Mouse (Mus musculus): Measurements from ENCODE around the gene Scarf1.

The Scarf1 gene

DNA sequence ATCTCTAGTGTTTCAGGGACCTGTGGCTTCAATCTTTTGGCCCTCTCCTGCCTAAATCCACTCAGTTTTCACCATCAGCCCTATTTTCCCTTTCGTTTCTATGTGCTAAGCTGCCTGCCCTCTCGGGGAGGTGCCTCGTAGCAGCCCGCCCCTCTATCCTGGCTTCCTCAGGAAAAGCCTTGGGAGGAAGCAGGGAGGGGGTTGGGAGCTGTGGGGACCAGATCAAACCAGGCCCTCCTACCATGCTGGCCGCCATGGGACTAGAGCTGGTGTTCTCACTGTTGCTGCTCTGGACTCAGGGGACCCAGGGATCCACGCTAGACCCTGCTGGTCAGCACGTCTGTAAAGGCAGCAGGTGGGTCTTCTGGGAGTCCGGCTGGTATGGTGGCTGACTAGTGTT, at the start of gene Scarf1:
Scarf1 (plus strand) TSS at position 205 of the 400 bp plus-strand sequence.
- no peak for ATAC-seq (ENCODE audit: low TSS enrichment)

DNA sequence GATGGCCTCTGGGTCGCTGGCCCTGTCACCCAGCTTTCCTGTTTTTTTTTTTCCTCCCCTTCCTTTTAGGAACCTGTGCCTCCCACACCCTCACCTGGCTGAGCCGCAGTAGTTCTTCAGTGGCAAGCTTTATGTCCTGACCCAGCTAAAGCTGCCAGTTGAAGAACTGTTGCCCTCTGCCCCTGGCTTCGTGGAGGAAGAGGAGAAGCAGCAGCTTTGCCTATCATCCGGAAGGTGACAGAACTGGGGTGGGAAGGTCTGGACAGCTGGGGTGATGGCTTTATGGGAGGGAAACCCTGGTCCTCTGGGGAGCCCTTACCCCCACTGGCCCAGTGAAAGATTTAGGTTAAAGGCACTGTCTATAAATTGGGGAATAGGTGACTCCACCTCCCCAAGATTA, 49.7 kb upstream of the Scarf1 start:
- ATAC-seq (ENCODE audit: low TSS enrichment) = no peak

DNA sequence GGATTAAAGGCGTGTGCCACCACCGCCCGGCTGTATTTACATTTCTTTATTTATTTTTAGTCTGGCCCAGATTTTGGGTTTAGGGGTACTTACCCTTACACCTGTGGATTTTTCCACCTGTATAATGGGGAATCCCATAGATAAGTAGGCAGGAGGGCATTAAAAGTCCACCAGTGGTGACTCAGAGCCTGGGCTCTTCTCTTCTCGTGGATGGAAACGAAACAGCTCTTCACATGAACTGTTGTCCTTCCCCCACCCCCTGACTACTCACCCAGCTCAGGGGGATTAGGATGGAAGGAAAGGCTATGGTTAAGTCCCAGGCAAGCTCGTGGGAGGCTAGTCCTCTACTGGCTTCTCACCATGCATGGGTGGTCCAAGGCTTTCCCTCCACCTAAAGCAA, 48.9 kb upstream of the Scarf1 start:
- ATAC-seq (ENCODE audit: low TSS enrichment) = no peak

DNA sequence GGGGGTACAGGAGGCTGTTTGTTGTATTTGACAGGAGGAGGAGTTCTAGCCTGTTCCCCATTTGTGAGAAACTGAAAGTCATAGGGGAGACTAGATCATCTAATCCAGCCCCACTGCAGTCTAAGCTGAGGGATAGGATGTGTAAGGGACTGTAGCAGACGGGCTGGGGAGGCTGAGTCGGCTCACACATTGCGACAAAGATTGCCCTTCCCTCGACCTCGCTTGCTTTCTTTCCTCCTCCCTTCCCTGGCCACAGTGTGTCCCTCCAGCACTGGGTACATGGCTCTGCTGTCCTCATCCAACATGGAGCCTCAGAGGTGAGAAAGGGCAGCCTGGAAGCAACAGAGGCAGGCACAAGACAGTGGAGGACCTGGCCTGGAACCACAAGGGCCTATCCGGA, 48.3 kb upstream of the Scarf1 start:
- ATAC-seq (ENCODE audit: low TSS enrichment) = no peak

DNA sequence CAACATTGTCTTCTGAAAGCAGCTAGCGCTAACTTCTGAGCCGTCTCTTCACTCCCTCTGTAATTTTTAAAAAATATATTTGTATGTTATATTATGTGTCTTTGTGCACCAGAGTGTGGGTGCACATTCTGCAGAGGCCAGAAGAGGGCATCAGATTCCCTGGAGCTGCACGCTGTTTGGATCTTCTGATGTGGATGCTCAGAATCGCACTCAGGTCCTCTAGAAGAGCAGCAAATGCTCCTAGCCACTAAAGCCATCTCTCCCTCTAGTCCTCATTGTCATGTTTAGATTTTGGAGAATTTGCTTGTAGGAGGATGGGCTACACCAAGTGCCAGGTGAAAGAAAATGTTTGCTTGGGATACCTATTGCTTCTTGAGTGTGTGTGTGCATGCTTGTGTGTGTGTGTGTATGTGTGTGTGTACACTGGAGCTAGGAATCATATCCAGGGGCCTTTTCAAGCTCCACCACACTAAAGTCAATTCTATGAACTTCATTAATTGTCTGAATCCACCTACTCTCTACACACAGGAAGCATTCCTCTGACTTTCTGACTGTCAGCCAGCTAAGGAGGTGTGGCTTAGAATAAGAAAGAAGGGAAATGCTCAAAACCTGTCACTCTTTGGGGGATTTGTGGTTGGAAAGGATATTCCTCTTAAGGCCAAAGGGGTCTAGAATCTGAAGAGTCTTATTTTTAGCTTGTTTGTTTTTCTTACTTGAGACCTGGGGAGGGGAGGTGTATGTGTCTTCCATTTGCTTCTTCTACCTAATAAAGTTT, 46.4 kb upstream of the Scarf1 start:
- ATAC-seq (ENCODE audit: low TSS enrichment) = no peak

DNA sequence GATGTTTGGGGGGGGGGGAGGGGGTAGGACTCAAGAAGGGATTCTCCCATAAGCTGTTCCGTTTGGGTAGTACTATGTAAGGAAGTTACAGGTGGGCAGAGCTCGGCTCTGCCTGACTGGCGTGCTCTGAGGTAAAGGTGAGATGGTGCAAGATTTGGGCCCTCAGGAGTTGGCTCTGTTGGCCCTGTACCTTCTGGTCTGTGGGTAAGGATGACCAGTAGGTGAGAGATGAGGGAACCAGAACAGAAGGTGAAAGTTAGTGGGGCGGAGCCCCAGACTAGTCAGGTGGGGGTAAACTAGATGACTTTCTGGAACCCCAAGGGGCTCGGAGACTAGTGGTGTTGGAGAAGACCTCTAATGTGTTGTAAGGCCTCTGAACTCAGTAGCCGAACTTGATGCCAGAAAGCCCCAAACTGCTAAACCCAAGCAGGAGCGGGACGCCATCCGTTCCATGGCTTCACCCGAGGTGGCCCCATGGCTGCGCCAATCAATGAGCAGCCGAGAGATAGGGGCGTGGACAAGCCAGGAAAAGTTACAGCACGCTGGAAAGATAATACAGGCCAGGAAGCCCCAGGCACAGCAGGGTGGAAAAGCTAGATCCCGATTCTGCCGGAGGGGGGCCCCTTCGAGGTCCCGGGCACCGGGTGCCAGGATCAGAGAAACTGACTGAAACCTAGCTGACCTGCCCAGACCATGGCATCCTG, 45.7 kb upstream of the Scarf1 start:
- ATAC-seq (ENCODE audit: low TSS enrichment) = peak; percentile 60; the same call in 1 of the 2 replicates

DNA sequence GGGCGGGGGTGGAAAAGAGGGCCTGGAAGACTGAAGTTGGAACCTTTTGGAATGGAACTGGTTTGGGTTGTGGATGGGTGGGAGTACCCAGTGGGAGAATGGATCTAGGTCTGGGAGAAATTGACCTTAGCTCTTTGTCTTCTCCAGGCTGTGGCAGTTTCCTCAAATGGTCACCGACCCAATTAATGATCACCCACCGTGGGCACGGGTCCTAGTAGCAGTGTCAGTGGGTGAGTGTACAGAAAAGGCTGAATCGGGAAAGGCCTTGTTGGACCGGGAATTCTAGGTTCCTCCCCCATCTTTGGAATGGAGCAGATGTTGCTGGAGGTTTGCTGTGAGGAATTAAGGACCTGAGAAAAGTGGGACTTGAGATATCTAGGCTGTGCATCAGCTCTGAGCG, 44.9 kb upstream of the Scarf1 start:
- peak; percentile 24; the same call in 1 of the 2 replicates for ATAC-seq (ENCODE audit: low TSS enrichment)

DNA sequence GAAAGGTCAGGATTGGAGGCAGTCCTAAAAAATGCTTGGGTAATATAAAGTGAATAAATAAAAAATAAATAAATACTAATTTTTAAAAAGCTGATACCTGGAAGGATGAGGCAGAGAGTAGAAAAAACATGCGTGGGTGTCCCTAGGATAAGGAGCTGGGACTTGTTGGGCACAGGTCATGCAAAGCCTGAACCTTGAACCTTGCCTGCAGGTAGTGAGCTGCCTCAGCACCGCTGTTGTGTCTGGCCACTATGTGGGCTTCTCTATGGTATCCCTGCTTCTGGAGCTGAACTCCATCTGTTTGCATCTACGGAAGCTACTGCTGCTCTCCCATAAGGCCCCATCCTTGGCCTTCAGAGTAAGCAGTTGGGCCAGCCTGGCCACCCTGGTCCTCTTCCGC, 44.1 kb upstream of the Scarf1 start:
- ATAC-seq (ENCODE audit: low TSS enrichment) = no peak

DNA sequence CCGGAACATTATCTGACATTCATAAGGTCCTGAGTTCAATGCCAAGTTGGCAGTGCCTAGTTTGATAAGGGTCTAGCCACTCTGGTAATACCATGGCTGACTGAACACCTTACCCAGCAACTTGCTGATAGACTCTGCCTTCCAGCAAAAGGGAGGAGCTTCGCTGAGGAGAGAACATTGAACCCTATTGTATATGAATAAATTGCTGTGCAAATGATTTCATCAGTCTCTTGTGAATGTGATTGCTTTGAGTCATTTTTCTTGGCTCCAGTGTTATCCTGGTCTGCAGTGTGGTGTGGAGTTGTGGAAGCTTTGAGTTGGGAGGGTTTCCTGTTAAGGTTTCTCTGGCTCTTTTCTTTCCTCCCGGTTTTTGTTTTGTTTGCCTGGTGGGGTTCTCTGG, 42.7 kb upstream of the Scarf1 start:
- no peak for ATAC-seq (ENCODE audit: low TSS enrichment)

DNA sequence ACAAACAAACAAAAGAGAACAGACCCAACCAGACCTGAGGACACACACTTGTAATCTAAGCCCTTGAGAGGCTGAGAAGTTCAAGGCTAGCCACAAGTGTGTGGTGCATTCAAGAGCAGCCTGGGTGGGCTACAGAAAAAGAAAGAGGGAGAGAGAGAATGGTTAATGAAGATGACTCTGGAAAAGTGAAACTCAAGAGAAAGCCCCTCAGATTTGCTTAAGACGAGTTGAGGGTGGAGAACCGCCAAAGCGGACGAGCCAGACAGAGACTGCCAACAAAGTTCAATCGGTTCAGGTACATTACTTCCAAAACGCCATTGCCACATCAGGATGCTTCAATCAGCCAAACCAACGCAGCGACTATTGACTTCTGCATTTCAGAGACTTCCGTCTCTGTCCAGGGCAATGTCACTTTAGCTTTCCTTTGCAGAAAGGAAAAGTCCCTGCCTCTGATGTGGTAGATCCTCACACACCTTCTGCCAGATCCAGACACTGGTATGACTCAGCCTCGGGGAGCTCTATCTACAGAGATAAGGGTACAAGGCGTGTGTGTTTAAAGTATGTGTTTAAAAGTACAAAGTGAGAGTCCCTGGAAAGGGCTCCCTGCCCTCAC, 40.8 kb upstream of the Scarf1 start:
- ATAC-seq (ENCODE audit: low TSS enrichment) = no peak

DNA sequence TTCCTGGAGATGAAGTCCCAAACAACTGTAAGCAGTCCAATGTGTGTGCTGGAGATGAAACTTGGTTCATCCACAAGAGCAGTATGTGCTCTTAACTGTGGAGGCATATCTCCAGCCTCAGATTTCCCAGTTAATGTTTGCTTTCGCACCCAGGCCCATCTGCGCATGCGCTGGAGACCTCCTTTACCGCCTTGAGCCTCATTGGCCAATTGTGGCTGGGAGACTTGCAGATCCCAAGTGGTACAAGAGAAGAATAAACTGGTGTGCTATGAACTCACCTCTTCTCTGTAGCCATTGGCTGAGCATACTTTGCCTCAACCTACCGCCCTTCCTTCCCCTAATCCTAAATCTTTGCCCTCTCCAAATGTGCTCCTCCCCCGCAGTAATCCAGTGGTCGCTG, 40.0 kb upstream of the Scarf1 start:
- ATAC-seq (ENCODE audit: low TSS enrichment) = no peak

DNA sequence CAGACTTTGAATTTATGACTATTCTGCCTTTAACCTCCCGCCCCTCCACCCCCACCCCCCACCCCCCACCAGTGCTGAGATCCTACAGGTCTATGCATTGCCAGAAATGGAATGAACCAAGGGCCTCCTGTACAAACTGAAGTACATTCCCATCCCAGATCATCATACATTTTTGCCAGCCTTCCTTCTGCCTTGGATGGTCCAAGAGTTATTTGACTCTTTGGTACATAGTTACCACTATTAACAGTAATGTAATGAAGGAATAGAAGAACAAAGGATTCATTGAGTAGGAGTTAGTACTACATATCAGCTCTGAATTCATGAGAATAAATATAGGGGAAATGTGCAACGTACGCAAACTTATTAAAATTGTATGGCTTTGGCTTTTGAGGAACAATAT, 27.1 kb upstream of the Scarf1 start:
- ATAC-seq (ENCODE audit: low TSS enrichment) = no peak

DNA sequence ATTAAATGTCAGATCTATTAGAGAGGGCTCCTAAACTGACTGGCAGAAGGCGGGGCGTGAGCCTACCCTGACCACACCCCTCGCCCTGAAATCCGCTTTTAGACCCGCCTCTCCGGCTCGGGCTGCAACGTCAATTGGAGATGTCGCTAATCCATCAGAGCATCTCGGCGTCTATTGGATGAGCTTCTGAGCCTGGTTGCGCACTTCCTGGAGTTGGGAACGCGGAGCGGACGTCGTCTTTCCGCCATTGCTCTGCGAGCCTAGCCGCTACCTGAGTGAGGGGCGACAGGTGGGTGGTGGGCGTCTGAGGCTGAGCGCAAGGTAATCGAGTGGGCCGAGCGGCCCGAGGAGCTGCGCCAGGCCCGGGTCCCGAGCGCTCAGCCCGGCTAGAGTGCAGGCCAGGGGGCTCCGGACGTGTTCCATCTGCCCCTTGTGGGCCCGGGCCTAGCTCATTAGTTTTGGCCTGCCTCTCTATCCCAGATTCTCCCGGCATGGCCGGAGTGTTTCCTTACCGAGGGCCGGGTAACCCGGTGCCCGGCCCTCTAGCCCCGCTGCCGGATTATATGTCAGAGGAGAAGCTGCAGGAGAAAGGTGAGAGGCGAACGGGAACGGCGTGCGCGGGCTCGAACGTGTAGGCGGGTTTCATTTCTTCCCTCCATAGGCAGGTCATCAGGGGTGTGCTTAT, 26.6 kb upstream of the Scarf1 start, which contains the start of gene Prpf8:
Prpf8 (plus strand) TSS at position 216 of the 685 bp plus-strand sequence.
- ATAC-seq (ENCODE audit: low TSS enrichment) = peak; percentile 100

DNA sequence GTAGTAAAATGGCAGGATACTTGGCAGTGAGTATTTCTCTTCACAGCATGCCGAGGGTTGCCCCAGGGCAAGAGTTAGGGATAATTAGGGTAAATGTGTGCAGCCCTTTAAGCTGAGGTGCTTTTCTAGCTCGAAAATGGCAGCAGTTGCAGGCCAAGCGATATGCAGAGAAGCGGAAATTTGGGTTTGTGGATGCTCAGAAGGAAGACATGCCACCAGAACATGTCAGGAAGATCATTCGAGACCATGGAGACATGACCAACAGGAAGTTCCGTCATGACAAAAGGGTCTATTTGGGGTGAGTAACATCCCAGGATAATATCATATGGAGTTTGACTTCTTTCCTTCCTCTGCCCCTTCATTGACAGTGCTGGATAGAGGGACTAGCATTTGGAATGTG, 25.8 kb upstream of the Scarf1 start:
- no peak for ATAC-seq (ENCODE audit: low TSS enrichment)

DNA sequence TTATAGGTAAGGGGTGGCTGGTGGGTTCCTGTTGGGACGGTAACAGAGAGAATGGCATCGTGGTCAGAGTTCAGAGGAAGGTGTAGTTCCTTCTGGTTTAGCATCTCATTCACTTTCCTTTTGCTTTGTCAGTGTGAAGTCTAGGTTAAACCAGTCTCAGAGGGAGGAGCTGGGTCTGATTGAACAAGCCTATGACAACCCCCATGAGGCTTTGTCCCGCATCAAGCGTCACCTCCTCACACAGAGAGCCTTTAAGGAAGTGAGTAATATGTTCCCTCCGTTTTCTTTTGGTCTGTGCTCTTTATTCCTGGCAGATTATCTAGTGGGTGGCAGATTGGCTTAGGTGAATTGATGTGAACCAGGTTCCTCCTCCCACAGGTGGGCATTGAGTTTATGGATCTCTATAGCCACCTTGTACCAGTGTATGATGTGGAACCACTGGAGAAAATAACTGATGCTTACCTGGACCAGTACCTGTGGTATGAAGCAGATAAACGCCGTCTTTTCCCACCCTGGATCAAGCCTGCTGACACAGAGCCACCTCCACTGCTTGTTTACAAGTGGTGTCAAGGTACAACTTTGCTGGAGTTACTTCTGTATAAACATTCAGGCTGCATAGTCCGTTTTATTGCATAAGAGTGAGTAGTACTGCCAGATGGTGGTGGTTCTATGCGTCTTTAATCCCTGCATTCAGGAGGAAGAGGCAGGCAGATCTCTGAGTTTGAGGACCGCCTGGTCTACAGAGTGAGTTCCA, 18.9 kb upstream of the Scarf1 start:
- no peak for ATAC-seq (ENCODE audit: low TSS enrichment)

DNA sequence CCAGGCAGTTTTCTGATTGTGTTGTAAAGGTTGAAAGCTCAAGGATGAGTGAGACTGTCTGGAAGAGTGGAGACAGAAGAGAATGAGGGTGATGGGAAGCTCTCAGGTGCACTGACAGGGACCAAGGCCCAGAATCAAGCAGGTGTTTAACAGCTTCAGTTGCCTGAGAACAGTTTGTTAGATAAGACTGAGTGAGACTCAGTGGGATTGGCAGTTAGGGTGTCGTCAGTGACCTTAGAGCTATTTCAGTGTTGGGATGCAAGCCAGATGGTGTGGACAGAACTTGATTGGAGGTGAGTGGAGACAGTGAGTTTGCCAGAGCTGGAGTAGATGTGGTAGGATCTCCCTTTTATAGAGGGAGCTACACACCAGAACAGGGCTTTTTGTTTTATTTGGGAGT, 15.2 kb upstream of the Scarf1 start:
- ATAC-seq (ENCODE audit: low TSS enrichment) = no peak

DNA sequence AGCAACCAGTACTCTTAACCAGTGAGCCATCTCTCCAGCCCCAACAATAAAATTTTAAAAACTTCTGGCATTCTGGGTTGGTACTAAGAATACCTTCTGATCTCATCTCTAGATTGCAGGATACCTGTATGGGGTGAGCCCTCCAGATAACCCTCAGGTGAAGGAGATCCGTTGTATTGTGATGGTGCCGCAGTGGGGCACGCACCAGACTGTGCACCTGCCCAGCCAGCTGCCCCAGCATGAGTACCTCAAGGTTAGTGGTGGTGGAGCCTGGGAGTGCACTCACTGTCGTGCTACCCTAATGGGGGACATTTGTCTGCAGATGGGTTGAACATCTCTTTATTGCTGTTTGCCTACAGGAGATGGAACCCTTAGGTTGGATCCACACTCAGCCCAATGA, 5.2 kb upstream of the Scarf1 start:
- ATAC-seq (ENCODE audit: low TSS enrichment) = no peak

DNA sequence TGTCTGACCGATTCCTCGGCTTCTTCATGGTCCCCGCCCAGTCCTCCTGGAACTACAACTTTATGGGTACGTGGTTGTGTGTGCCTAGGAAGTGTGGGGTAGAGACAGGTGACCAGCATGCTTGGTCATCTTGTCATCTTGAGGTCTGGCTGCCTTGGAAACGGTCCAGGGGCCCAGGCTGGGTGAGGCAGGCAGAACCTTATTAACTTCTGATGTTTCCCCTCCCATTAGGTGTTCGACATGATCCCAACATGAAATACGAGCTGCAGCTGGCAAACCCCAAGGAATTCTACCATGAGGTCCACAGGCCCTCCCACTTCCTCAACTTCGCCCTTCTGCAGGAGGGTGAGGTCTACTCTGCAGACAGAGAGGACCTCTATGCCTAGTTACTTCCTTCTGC, 4.4 kb upstream of the Scarf1 start:
- ATAC-seq (ENCODE audit: low TSS enrichment) = no peak

DNA sequence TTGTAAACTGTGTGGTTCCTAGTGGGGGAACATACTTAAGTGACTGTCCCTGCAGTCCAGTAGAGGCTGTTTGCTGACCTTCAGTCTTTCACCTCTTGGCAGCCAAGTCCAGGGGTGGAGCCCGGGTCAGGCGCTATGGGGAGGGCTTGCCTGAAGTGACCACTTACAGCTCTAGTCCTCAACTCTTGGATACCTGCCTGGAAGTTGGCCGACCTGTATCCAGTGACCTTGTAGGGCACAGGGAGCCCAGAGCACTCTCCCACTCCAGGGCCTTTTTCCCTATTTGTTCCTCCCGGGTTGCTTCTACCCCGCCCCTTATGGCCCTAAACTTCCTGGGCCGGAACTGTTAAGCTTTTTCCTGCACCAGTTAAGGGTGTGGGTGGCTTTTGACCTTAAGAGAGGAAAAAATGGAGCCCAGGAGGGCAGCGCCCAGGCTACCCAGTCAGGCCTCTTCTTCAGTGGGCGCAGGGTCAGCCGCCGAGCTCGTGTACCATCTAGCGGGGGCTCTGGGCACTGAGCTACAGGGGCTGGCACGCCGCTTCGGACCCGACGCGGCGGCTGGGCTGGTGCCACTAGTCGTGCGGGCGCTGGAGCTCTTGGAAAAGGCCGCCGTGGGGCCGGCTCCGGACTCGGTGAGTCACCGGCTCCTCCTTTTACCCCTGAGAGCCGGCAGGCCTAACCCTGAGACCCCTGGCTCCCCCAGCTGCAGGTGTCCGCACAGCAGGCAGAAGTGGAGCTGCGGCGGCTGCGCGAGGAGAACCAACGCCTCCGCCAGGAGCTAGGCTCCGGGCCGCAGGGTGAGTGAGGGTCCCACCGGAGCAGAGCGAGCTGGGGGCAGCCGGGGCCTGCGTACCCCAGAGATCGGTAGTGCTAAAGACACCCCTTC, 3.4 kb upstream of the Scarf1 start, which contains the start of gene Rilp:
Rilp (plus strand) TSS at position 354 of the 886 bp plus-strand sequence.
- ATAC-seq (ENCODE audit: low TSS enrichment) = peak; percentile 53

DNA sequence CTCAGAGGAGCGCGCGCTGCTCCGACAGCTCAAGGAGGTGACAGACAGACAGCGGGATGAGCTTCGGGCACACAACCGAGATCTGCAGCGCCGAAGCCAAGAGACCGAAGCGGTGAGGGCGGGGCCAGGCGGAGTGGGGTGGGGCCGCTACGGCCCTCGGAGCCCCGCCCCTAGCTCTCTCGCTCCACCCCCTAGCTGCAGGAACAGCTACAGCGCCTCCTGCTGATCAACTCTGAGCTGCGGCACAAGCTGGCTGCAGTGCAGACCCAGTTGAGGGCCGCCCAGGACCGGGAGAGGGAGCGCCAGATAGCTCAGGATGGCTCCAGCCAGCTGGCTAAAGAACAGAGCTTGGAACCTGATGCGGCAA, 2.7 kb upstream of the Scarf1 start:
- peak; percentile 84 for ATAC-seq (ENCODE audit: low TSS enrichment)

DNA sequence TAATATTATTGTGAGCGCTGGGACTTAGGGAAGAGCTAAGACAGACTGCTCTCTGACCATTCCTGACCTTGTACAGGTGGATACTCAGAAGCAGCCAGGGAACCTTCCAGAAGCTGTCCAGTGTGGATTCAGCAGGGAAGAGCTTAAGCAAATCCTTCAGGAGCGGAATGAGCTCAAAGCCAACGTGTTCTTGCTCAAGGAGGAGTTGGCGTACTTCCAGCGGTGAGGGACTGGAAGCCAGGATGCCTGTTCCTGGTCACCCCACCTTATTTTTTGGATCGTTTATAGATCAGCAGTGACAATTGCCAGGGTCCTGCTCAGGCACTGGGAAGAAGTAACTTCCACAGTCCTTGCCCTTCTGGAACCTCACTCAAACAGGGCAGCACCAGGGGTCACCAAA, 2.1 kb upstream of the Scarf1 start:
- no peak; the same call in 1 of the 2 replicates for ATAC-seq (ENCODE audit: low TSS enrichment)
